Mouse (Mus musculus) embryo, embryonic 10.5 days (tissue): ENCODE data around the gene Gm20517.

Source experiments
- DNase-seq: peaks from one replicate; pipeline ENCODE4 v3.0.0-alpha.2; 2015; ENCODE audit warnings: low spot score

Gm20517 gene

DNA sequence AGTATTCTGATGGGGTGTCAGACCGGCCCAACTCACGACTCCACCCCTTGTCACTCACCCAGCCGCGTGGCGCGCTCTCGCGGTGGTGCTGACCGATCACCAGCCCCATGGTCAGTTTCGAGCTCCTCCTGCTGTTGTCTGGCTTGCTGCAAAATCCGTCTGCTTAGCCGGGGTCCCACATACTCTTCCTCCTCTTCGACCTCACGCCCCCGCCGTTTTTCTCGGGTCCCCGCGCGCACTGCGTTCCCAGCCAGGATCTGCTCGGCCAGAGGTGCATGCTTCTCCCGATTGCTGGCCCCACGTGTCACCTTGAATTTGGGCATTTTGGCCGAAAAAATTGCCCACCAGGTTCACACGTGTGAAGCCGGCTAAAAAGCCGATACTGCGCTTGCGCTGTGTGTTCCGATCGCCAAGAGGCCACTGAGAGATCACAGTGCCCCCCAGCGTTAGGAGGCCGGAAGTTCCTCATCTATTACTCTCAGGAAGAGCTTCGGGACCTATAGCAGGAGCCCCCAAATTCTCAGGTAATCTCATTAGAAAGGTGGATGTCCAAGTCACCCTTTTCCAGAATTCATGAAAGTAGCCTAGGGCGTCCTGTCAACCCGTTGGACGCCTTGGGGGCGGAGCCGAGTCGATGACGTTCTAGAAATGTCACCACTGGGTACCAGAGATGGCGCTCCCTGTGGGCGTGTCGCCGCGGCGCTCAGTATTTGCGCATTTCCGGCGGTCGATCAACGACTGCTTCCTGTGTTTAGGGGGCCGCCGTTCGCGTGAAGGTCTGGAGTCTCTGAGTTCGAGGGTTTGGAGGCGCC is at the start of gene Gm20517, which contains the start of the genes Bysl and Med20:
Gene Gm20517, plus strand, starts transcription at position 741 of the 812 bp plus-strand sequence.
Gene Bysl, minus strand, starts transcription at position 644 of the 812 bp plus-strand sequence.
Gene Med20, plus strand, starts transcription at position 734 of the 812 bp plus-strand sequence.
- peak; percentile 98 for DNase-seq

DNA sequence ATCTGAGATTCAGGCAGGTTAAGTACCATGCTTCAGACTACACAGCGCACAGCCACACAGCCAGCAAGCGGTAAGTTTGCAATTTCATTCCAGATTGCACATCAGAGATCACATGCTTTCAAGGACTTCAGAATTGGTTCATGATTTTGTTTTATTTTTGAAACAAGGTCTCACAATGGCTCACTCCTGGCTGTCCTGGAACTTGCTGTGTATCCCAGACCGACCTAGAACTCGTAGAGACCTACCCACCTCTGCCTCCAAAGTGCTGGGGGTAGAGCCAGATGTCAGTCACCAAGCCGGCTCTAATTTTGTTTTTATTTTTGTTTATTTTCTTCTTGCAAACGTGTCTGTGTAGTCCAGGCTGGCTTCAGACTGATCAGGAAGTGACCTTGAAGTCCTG is 48.5 kb upstream of the Gm20517 start:
- DNase-seq = no peak

- no peak for DNase-seq
Measured at GRCm38 (mm10) chr17:47564612-47565011, 46.8 kb upstream of the Gm20517 start.

DNA sequence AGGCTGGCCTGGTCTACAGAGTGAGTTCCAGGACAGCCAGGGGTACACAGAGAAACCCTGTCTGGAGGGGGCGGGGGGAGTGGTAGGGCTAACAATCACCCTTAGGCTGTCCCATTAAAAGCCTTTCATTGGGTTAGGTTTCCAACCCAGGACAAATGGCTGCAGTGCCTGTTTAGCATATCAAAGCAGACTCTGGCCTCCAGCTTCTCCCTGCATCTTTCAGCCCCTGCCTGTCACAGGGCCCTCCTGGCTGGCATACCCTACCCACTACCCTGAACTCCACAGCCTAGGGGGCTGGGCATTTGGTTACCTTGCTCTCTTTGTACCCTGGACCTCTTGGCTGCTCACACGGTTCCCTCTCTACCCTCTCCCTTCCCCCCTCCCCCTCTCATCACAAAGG is 45.3 kb upstream of the Gm20517 start:
- peak; percentile 54 for DNase-seq

DNA sequence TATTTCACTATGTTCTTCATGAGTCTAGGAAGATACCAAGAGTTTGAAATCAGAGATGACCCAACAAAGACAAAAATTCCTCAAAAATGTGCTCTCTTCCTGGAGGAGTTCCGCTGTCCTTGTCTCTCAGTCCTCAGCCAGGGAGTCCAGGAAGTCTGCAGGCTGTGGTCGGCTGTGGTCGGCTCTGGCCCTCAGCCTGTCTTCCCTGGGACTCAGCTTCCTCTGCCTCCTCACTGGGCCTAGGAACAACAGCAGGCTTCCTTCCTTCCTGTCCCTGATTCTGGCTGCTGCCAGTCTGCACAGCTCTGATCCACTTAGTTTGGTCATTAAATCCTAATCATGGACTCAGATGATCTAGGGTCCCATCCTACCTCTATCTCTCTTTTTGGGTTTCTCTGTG is 44.1 kb upstream of the Gm20517 start:
- no peak for DNase-seq

DNA sequence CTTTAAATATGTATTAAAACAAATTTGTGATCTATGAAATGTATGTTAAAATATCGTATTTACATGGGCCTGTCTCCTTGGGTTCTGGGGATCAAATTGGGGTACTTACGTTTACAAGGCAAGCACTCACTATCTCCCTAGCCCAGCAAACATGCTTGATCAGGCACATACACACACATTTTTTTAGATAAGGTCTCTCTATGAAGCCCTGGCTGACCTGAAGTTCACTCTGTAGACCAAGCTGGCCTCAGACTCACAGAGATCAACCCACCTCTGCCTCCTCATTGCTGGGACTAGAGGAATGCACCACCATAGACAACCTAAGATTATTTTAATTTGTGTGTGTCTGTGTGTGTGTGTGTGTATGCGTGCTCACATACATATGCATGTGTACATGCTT is 43.0 kb upstream of the Gm20517 start:
- DNase-seq = no peak

DNA sequence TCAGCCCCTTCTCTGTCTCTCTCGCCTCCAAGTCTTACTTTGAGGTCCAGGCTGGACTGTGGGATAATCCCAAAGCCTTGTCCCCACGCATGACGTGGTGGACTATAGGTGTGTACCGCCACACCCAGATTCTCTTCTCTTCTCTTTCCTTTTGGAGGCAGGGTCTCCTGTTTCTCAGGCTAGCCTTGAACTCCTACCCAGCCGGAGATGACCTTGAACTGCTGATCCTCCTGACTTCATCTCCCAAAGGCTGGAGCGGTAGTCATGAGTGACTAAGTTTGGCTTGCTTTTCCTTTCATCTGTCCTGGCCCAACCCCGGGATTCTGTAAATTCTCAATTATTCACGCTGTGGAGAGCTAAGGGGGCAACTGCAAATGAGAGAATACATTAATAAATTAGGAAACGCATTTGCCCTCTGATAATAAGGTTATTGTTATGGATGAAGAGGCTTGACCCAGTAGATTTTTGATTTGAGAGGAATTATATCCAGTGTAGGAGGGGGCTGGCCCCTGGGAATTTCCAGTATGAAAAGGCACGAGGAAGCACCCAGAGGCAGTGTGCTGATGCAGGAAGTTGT is 42.4 kb upstream of the Gm20517 start:
- DNase-seq = peak; percentile 44

DNA sequence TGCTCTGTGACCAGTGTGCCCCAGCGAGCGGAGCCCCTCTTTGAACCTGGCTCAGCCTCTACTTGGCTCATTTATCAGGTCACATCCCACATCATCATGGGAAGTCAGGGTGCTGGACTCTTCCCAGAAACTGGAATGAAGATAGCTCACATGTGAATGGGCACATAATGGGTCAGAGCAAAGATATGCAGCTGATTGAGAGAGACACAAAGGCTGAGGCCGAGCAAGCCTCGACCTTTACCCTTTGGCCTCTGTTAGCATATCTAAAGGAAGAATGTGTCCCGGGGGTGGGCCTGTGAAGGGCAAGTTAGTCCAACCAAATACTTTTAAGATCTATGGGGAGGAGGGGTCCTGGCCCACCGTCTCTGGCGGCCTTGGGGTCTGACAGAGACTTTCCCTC is 39.8 kb upstream of the Gm20517 start:
- peak; percentile 88 for DNase-seq

- peak; percentile 6 for DNase-seq
Measured at GRCm38 (mm10) chr17:47572436-47572835, 39.0 kb upstream of the Gm20517 start.

- DNase-seq = no peak
Measured at GRCm38 (mm10) chr17:47574028-47574427, 37.4 kb upstream of the Gm20517 start.

DNA sequence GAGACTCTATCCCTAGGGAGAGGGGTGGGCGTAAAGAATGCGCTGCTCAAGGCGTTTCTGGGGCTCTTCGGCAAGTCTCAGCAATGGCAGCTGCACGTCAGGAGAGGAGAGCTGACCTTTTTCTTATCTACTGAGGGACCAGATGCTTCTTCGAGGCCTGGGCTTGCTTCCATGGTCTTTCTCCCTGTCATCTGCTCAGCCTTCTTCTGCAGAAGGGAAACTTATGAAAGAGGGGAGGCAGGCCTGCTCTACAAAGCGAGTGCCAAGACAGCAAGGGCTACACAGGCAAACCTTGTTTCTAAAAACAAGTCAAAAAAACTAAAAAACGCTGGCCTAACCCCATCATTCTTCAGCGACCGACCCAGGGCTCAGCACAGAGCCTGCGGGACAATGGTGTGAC is 36.6 kb upstream of the Gm20517 start:
- DNase-seq = no peak

DNA sequence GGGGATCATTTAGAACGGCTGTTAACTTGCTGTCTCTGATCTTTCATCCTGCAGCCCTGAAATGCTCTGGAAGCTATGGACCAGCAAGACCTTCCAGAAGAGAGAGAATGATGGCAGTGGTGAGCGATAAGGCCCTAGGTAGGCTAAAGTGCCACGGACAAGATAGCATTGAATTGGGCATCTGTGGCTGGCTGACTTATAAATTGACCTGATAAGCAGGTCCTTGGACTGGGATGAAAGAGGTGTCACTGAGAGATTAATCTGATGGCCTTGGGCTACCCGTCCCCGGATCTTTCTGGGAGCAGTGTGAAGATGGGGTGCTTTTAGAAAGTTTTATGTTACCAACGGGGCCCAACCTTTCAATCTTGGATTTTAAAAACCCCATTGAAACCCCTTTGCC is 32.7 kb upstream of the Gm20517 start:
- no peak for DNase-seq

DNA sequence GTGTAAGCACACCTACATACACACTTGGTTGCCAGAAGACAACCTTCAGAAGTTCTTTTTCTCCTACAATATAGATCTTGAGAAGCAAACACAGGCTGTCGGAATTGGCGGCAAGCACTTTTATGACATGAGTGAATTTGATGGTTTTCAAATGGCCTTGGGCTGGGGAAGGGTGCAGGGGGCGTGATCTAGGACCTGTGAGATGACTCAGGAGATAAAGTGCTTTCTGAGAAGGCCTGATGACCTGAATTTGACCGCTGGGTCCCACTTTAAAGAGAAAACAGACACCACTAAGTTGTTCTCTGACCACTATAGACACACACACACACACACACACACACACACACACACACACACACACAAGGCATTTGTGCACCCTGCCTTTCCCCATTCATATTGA is 30.4 kb upstream of the Gm20517 start:
- DNase-seq = no peak

- no peak for DNase-seq
Measured at GRCm38 (mm10) chr17:47588517-47588916, 22.9 kb upstream of the Gm20517 start.

DNA sequence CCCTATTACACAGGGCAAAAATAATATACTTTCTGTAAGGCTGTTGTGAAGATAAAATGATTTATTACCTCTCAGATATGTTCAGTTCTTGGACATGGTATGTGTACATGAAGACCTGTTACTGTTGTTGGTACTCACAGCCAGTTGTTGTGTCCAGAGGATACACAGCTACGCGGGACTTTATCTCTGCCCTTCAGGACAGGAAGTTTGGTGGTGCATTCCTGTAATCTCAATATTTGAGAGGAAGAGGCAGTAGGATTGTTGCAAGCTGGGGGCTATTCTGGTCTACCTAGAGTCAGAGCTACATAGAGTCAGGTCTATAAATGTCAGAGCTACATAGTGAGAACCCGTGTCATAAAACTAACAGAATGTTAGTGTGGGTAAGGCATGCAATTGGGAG is 20.3 kb upstream of the Gm20517 start:
- DNase-seq = no peak

- DNase-seq = peak; percentile 98
Measured at GRCm38 (mm10) chr17:47593215-47593853, 18.1 kb upstream of the Gm20517 start.

DNA sequence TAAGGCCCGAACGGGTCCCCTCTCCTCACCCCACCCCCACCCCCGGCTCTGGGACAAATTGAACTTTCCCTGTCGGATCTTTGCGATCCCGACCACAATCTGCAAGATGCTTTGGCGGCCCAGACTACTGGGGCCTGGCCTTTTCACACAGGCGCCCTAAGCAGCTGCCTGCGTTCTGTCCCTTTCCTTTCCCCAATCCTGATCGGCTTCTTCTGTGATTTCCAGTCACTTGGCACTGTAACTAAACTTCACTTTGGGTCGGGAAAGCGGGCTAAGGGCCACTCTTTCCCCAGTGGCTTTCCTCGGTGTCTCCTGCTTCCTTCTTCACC is 17.6 kb upstream of the Gm20517 start:
- no peak for DNase-seq

DNA sequence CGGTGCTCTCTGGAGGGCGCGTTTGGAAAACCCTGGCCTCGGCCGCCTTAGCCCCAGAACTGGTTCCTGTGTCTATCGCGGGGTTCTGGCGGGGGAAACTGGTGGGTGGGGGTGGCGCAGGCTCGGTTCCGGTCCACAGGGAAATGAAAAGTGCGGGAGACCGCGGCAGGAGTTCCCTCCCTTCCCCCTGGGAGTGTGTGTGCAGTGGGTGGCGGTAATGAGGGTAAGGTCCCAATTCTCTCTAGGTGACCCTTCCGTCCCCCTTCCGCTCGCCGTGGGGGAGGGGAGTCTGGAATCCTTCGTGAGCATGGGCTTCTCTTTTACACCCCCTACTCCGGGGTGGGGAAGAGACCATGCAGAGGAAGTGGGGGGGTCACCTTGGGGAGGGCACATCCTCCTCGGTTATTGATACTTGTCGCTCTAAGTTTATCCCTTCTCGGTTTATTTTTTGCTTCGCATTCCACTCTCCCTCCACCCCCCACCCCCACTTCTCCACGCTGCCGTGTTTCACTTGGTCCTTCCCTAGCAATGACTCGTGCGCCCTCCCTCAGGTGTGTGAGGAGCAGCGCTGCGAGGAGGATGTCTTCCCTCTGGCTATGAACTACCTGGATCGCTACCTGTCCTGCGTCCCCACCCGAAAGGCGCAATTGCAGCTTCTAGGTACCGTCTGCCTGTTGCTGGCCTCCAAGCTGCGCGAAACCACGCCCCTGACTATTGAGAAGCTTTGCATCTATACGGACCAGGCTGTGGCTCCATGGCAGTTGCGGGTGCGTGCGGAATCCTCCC is 17.0 kb upstream of the Gm20517 start:
- peak; percentile 64 for DNase-seq

DNA sequence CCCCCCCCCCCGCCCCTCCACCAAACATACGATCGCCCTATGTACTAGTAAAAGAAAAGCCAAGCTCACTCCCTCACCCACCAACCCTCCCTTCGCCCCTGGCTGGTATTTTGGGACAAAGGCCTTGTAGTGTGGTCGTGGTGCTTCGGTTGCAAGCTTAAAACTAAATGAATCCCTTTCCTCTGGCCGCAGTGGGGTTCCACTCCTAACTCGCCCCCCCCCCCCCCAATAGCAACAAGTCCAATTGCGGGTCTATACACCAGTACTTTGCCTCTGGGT is 16.5 kb upstream of the Gm20517 start:
- no peak for DNase-seq

- DNase-seq = peak; percentile 89
Measured at GRCm38 (mm10) chr17:47595248-47596161, 15.9 kb upstream of the Gm20517 start.

GRCm38 (mm10) chr17:47596162-47596838 is 15.1 kb upstream of the Gm20517 start:
- DNase-seq = no peak
